Mouse (Mus musculus): ENCODE results near the gene Camk2d. TPM values are rescaled to one million over a fixed set of nuclear protein-coding genes. Genes with fewer than 3 reads are reported as not detected.
A peak's percentile ranks its signal among the peaks of the same experiment; 100 is the strongest.

The Camk2d gene
- polyA plus RNA-seq (2012; rRNA removed), result 4.5 and 5.8 TPM in 2 replicates

DNA sequence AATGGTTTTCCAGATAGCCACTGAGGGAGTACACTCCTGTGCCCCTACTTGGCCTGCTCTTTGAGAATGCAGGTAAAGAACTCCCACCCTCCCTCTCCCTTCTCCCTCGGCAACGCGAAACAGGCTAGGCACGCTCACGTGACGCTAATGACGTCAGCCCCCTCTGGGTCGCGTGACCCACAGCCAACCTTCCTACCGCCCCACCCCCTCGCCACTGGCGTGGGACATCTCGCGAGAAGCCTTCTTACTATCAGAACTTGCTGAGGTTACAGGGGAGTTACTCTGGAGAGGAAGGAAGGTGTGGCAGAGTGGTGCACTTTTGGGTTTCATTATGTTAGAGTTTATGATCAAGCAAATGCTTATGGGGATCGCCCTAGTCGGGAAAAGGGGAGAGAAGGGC lies at the start of gene Camk2d:
Camk2d (plus strand) TSS at position 217 of the 400 bp plus-strand sequence.
- peak within 1 kb of the TSS; percentile 91 for H3K27ac ChIP-seq (ENCODE audit: control insufficient read depth, insufficient read depth, low read depth, low read length)
- H3K27me3 ChIP-seq (ENCODE audit: control insufficient read depth, insufficient read depth, low read length), result no peaks in the 10 kb centered on the region
- TF ChIP-seq POLR2A (IDR thresholded peaks at IDR 0.05; ENCODE audit: control insufficient read depth, low read depth, low read length), result peak; percentile 66; the same call in 1 of the 2 replicates
- 0 out of 2 replicates have a peak, but pooled peaks have one; percentile 4 for TF ChIP-seq CTCF (IDR thresholded peaks at IDR 0.05; ENCODE audit: control insufficient read depth, insufficient read depth, insufficient replicate concordance, low read depth, low read length)
- H3K36me3 ChIP-seq (ENCODE audit: control insufficient read depth, insufficient read depth, low read length), result no peaks in the 10 kb centered on the region
- H3K4me3 ChIP-seq (ENCODE audit: control insufficient read depth, low read depth, low read length), result peak within 1 kb of the TSS; percentile 85
- peaks cover 10% of the 10 kb centered on the region for H3K4me1 ChIP-seq (ENCODE audit: control insufficient read depth, insufficient read depth, low read length)

DNA sequence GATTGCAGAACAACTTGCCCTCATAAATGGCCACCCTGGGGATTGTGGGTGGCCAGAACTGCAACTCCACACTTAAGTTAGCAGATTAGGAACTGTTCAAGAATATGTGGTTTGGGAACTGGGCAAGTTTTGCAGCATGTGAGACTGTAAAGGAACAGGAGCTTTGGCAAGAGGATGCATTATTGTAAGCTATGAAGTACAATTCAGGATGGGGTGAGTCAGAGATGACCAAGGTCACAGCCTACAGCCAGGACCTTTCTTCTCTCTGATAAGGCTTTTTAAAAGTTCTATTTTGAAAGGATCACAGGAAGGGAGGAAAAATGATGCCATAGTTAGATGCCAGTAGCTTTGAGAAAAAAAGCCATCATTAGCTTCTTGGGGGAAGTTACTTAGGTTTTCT lies 48.2 kb upstream of the Camk2d start:
- no peaks in the 10 kb centered on the region for H3K27me3 ChIP-seq (ENCODE audit: control insufficient read depth, insufficient read depth, low read length)
- H3K36me3 ChIP-seq (ENCODE audit: control insufficient read depth, insufficient read depth, low read length), result no peaks in the 10 kb centered on the region
- TF ChIP-seq POLR2A (IDR thresholded peaks at IDR 0.05; ENCODE audit: control insufficient read depth, low read depth, low read length) (no peak), CTCF (IDR thresholded peaks at IDR 0.05; ENCODE audit: control insufficient read depth, insufficient read depth, insufficient replicate concordance, low read depth, low read length) (no peak)
- no peak overlapping the region for H3K4me3 ChIP-seq (ENCODE audit: control insufficient read depth, low read depth, low read length)
- H3K27ac ChIP-seq (ENCODE audit: control insufficient read depth, insufficient read depth, low read depth, low read length), result no peak overlapping the region
- H3K4me1 ChIP-seq (ENCODE audit: control insufficient read depth, insufficient read depth, low read length), result no peaks in the 10 kb centered on the region

DNA sequence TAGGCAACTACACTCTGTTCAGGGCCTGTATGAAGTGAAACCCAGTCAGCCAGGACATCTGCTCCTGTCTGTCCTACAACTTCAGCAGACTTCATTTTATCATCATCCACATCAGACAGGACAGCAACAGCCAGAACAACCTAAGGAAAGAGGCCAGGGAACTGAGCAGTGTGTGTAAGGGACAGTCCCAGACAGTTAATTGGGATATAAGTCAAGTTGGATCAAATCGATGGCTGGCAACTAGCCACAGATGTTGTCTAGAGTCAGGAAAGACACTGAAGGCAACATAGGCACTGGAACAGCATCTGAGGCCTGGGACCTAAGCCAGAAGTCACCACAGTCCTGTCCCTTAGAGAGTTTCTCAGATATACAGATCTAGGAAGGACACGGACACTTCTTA lies 32.5 kb upstream of the Camk2d start:
- Histone ChIP-seq H3K36me3 (ENCODE audit: control insufficient read depth, insufficient read depth, low read length) (no peaks in the 10 kb centered on the region), H3K4me1 (ENCODE audit: control insufficient read depth, insufficient read depth, low read length) (no peaks in the 10 kb centered on the region), H3K27ac (ENCODE audit: control insufficient read depth, insufficient read depth, low read depth, low read length) (no peak overlapping the region), H3K4me3 (ENCODE audit: control insufficient read depth, low read depth, low read length) (no peak overlapping the region), H3K27me3 (ENCODE audit: control insufficient read depth, insufficient read depth, low read length) (no peaks in the 10 kb centered on the region)
- TF ChIP-seq POLR2A (IDR thresholded peaks at IDR 0.05; ENCODE audit: control insufficient read depth, low read depth, low read length) (no peak), CTCF (IDR thresholded peaks at IDR 0.05; ENCODE audit: control insufficient read depth, insufficient read depth, insufficient replicate concordance, low read depth, low read length) (no peak)

DNA sequence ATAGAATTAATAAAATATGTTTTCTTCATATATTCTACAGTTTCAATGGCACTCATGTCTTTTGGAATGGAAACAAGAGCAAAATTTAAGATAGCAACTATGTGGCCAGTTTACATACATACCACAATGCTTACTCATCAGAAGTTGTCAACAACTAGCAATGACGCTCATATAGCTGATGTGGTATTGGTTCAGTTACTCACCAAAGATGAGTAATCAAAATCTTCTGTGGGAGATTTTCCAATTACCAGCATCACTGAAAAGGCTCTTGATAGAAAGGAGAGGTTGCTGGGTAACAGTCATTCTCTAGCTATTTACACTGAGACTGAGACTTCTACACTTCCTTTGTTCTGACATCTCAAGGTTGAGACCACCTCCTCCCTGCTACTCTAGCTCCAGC lies 25.5 kb upstream of the Camk2d start:
- no peaks in the 10 kb centered on the region for H3K27me3 ChIP-seq (ENCODE audit: control insufficient read depth, insufficient read depth, low read length)
- H3K27ac ChIP-seq (ENCODE audit: control insufficient read depth, insufficient read depth, low read depth, low read length), result no peak overlapping the region
- no peaks in the 10 kb centered on the region for H3K36me3 ChIP-seq (ENCODE audit: control insufficient read depth, insufficient read depth, low read length)
- no peaks in the 10 kb centered on the region for H3K4me1 ChIP-seq (ENCODE audit: control insufficient read depth, insufficient read depth, low read length)
- H3K4me3 ChIP-seq (ENCODE audit: control insufficient read depth, low read depth, low read length), result no peak overlapping the region
- TF ChIP-seq CTCF (IDR thresholded peaks at IDR 0.05; ENCODE audit: control insufficient read depth, insufficient read depth, insufficient replicate concordance, low read depth, low read length) (no peak), POLR2A (IDR thresholded peaks at IDR 0.05; ENCODE audit: control insufficient read depth, low read depth, low read length) (no peak)

DNA sequence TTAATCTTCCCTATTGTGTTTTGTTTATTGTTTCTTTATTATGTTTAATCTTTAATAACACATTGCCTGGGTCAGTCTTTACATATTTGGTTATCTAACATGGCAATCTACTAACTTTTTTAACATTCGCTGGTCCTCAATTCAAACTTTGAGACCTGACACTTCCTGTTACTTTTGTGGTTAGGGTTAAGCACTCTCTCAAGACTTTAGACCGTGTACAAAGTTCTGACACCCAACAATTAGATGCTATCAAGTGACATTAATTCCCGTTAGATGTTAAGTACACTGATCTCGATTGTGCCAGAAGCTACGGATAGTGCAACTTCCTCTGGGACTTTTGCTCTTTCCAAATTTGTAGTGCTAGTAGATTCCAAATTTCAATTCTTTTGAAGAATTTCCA lies 23.2 kb upstream of the Camk2d start:
- H3K27ac ChIP-seq (ENCODE audit: control insufficient read depth, insufficient read depth, low read depth, low read length), result no peak overlapping the region
- no peaks in the 10 kb centered on the region for H3K4me1 ChIP-seq (ENCODE audit: control insufficient read depth, insufficient read depth, low read length)
- TF ChIP-seq CTCF (IDR thresholded peaks at IDR 0.05; ENCODE audit: control insufficient read depth, insufficient read depth, insufficient replicate concordance, low read depth, low read length) (no peak), POLR2A (IDR thresholded peaks at IDR 0.05; ENCODE audit: control insufficient read depth, low read depth, low read length) (no peak)
- H3K27me3 ChIP-seq (ENCODE audit: control insufficient read depth, insufficient read depth, low read length), result no peaks in the 10 kb centered on the region
- H3K4me3 ChIP-seq (ENCODE audit: control insufficient read depth, low read depth, low read length), result no peak overlapping the region
- H3K36me3 ChIP-seq (ENCODE audit: control insufficient read depth, insufficient read depth, low read length), result no peaks in the 10 kb centered on the region

DNA sequence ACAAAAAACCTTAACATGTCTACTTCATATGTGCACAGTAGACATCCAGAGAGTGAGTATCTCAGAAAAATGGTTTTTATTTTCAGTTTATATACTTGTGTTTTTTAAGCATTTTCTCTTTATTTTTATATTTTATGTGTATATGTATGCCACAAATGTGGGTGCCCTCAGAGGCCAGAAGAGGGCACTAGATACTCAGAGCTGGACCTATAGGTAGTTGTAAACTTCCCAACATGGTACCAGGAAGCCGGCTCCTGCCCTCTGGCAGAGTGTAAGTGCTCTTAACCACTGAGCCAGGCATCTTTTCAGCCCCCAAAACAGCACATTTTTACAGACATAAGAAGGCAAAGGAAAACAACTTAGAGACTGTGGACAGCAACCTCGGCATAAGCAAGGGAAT lies 20.2 kb upstream of the Camk2d start:
- TF ChIP-seq POLR2A (IDR thresholded peaks at IDR 0.05; ENCODE audit: control insufficient read depth, low read depth, low read length), result no peak
- no peak for TF ChIP-seq CTCF (IDR thresholded peaks at IDR 0.05; ENCODE audit: control insufficient read depth, insufficient read depth, insufficient replicate concordance, low read depth, low read length)
- Histone ChIP-seq H3K27me3 (ENCODE audit: control insufficient read depth, insufficient read depth, low read length) (no peaks in the 10 kb centered on the region), H3K36me3 (ENCODE audit: control insufficient read depth, insufficient read depth, low read length) (no peaks in the 10 kb centered on the region), H3K4me1 (ENCODE audit: control insufficient read depth, insufficient read depth, low read length) (no peaks in the 10 kb centered on the region), H3K4me3 (ENCODE audit: control insufficient read depth, low read depth, low read length) (no peak overlapping the region), H3K27ac (ENCODE audit: control insufficient read depth, insufficient read depth, low read depth, low read length) (no peak overlapping the region)

DNA sequence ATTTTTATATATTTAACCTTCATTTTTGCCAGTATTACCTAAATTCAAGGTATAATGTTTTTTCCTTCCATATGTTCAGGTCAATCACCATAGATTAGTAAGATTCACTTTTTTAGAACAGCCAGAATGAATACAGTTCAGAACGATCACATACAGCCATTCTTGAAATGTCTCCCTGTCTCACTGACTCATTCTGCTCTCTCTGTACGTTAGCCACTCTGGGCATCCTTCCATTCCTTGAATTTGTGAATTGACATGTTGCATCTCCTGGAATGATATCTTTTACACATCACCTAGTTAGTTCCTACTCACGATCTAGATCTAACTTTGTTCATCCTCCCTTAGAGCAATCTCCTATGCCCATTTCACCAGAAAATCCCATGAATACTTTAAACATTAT lies 10.0 kb upstream of the Camk2d start:
- no peak for TF ChIP-seq POLR2A (IDR thresholded peaks at IDR 0.05; ENCODE audit: control insufficient read depth, low read depth, low read length)
- TF ChIP-seq CTCF (IDR thresholded peaks at IDR 0.05; ENCODE audit: control insufficient read depth, insufficient read depth, insufficient replicate concordance, low read depth, low read length), result no peak
- no peaks in the 10 kb centered on the region for H3K27me3 ChIP-seq (ENCODE audit: control insufficient read depth, insufficient read depth, low read length)
- H3K4me3 ChIP-seq (ENCODE audit: control insufficient read depth, low read depth, low read length), result no peak overlapping the region
- H3K4me1 ChIP-seq (ENCODE audit: control insufficient read depth, insufficient read depth, low read length), result no peaks in the 10 kb centered on the region
- H3K27ac ChIP-seq (ENCODE audit: control insufficient read depth, insufficient read depth, low read depth, low read length), result no peak overlapping the region
- no peaks in the 10 kb centered on the region for H3K36me3 ChIP-seq (ENCODE audit: control insufficient read depth, insufficient read depth, low read length)

DNA sequence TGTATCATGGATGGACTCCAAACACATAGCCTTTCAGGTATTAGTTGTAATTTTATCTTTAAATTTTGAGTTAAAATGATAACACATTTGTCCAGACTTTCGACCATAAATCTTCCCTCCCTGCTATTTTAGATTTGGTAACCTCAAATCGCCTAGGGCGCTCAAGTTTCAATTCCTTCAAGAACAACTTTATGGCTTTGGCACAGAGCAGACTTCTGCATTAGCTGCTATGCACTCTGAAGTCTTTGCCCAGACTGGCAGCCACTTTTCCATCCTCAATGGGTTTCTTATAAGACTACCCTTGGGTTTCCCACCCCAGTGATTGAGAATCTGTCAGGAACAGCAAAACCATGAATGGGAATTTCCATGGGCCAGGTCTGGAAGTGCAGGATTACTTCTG lies 8.6 kb upstream of the Camk2d start:
- Histone ChIP-seq H3K36me3 (ENCODE audit: control insufficient read depth, insufficient read depth, low read length) (no peaks in the 10 kb centered on the region), H3K27ac (ENCODE audit: control insufficient read depth, insufficient read depth, low read depth, low read length) (no peak overlapping the region)

More for the DNA sequence above, 8.6 kb upstream of the Camk2d start:
- TF ChIP-seq CTCF (IDR thresholded peaks at IDR 0.05; ENCODE audit: control insufficient read depth, insufficient read depth, insufficient replicate concordance, low read depth, low read length) (no peak), POLR2A (IDR thresholded peaks at IDR 0.05; ENCODE audit: control insufficient read depth, low read depth, low read length) (no peak)
- Histone ChIP-seq H3K4me3 (ENCODE audit: control insufficient read depth, low read depth, low read length) (no peak overlapping the region), H3K27me3 (ENCODE audit: control insufficient read depth, insufficient read depth, low read length) (no peaks in the 10 kb centered on the region), H3K4me1 (ENCODE audit: control insufficient read depth, insufficient read depth, low read length) (no peaks in the 10 kb centered on the region)
